Mouse (Mus musculus) urinary bladder, postnatal 36 days (tissue): Measurements from ENCODE around the gene Insl3.
"Not testable (repeated sequence)": the region's sequence is repeated elsewhere in the genome, so short reads cannot be mapped to it uniquely, and the experiment has no call there.

Experiments
- DNase-seq, 2 experiments: peaks; one replicate each; pipeline ENCODE4 v3.0.0; 2022; ENCODE audit warnings: low spot score in 2 of 2, mixed read lengths in 1 of 2

The Insl3 gene

DNA sequence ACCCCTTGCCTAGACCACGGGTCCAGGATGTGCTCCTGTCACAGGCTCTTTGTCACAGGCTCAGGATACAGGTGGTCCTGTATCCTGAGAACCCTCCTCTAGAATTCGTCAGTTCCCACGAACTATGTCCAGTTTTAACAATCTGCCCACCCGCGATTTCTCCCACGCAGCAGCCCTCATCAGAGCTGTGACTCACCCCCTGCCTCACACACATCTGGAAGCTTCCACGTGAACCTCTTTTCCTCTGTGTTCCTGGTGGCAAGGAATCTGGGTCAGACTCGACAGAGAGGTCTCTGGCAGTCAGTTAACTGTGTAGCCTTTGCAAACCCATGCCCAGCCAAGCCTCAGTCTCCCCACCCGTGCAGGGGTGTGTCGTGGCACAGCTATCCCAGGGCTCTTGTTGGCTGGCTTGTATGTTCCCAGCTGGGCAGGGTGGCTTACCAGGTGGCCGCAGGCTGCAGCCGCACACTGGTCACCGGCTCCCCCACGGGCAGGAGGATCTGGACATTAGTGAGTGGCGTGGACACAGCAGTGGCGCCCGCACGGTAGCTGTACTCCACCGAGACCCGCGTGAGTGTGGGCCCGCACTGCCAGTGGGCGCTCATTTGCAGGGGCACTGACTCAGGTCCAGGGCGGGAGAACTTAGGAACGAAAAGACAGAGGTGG lies 20.3 kb downstream of the Insl3 start:
- no peak for DNase-seq

DNA sequence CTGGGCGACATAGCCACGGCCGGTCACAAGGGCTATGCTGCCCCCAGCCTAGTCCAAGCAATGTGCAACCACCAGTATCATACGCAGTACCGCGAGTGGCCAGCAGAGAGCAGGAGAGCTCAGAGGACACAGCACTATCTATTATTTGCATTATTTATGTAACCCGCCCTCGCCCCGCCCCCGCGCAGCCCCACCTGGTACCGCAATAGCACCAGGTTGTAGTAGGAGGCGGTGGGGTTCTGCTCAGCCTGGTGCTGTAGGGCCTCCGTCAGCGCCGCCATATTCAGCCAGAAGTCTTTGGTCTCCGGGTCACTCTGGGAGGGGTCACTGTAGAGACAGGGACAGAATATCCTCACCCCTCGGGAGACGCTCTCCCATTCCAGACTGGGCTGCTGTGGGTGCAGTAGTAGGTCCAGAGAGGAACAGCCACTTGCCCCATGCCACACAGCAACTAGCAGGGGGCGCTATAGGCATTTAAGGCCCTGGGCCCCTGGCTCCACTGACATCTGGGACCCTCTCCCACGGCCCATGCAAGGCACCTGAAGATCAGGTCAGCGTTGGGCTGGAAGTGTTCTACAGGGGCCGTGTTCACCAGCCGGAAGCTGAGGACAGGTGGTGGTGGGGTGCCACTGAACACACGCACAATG lies 20.9 kb downstream of the Insl3 start:
- DNase-seq: peak; percentile 71 to 78

DNA sequence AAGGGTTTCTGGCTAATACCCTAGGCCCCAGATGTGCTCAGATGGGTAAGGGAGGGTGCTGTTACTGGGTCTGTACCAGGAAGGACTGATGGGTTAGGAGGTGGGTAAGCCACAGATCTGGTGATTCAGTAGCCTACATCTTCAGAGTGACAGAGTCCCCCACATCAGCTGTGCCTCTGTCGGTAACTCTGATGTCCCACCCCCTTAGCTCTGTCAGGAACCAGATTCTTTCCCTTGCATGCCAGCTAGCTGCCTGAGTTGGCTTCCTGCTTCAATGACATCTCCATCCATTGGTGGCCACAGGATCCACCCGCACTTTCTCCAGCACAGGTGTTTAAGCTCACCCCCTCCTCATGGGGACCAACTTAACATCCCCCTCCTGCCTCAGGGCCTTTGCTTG lies 22.6 kb downstream of the Insl3 start:
- DNase-seq: no peak

- DNase-seq: no peak
Measured at GRCm38 (mm10) chr8:71715531-71715930, 26.5 kb downstream of the Insl3 start.

- DNase-seq: no peak
Measured at GRCm38 (mm10) chr8:71716561-71717053, 27.6 kb downstream of the Insl3 start.

DNA sequence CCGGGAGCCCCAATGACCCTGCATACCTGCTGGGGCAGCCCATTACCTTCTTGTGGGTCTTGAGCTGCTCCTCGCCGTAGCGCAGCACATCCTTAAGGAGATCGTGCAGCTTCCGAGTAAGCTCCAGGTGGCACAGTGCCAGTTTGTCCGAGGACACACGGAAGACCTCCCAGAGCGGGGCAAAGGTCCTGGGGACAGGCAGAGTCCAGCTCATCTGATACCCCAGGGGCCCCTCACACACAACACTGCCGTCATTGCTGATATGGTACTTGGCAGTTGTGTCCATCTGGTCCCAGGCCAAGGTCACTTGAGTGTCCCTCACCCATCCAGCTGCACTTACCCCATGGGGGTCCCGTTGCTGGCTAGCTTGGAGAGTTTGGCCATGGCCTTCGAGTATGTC lies 28.1 kb downstream of the Insl3 start:
- DNase-seq: no peak

DNA sequence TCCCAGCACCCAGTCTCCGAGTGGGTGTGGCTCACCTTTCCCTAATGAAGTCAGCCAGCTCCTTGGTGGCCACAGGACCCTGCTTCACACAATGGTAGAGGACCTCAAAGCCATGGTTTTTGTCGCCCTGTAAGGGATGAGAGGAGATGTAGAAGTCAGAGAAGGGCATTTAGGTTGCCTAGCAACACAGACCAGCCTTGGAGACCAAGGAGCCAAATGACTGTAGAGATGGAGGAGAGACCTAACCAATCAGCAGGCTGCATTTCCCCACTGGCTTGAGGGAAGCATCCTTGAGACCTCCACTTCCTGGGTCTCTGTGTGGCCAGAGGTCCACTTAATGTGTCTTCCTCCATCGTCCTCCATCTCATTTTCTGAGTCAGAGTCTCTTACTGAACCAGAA lies 29.2 kb downstream of the Insl3 start:
- DNase-seq: no peak

DNA sequence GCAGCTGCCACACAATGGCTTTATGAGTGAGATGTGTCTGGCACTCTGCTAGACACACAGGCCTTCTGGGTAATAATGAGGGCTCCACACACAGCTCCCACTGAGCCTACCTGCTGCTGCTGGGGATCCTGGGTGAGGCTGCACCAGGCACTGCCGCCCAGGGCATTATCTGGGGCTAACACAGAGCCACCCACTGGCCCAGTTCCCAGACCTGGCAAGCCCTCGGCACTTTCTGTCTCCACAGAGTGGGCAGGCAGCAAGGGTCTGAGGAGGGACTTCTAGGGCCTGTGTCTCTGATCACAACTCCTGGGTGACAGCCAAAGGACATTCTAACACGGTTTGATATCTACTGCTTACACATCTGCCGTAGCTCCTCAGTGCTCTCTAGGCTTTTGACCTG lies 30.2 kb downstream of the Insl3 start:
- DNase-seq: no peak

DNA sequence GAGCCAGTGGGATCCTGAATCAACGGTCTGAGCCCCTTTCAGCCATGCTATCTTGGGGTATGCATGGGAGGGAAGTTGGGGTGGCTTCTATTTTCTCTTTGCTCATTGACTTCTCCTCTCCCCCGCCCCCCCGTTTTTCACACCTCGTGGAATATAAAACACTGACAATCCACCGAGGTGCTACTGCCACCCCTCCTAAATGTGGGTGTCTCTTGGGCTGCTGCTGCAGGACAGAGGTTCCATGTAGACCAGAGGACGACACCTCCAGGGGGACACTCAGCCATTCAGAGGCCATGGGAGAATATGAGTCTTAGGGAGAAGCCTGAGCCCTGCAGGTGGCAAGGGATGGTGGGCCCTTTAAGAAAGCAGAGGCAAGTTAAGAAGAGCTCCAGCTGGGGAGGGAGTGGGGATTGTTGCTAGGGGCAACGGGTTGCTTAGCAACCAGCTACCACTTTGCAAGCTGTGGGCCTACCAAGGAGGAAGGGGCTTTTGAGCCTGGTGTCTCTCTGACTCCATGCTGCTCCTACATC lies 31.0 kb downstream of the Insl3 start:
- DNase-seq: no peak

DNA sequence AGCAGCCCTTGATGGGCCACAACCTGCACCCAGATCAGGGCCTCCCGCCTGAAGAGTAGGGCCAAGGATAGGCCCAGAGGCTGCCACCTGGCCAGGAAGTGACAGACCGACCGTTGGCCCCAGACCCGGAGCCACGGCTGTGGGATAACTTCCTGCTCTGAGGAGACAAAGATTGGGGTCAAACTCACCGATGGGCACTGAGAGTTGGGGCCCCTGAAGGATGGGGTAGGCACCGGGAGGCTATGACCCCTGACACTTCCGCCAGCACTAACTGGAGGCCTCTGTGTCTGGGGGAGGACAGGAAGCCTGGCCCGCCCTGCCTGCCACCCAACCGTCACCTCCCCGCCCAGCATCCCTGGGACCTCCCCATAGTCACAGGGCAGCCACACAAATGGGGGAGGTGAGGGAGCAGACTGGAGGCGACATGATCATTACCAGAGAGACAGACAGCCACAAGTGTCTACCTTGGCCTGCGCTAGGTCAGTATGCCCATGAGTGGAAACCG lies 34.1 kb downstream of the Insl3 start:
- DNase-seq: no peak

DNA sequence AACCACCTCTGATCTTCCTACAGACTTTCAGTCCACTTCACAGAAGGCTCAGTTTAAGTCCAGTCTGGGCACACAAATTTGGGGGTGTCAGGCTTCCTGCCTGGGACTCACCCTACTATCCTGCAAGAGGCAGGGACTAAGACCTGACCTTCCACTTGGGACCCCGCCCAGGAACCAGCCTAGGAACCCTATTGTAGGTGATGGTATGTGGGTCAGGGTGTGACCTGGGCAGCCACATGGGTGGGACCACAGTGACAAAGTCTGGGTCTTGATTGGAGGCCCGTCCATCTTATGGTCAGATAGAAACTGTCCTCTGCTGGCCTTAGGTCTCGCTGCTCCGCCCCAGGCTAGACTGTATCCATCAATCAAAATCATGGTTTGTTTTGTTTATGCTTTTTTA lies 35.4 kb downstream of the Insl3 start:
- no peak for DNase-seq

GRCm38 (mm10) chr8:71725122-71725924 lies 36.3 kb downstream of the Insl3 start, which contains the start of gene Fcho1:
Fcho1 (minus strand) TSS chr8:71725716.
- DNase-seq: peak; percentile 58 to 69

GRCm38 (mm10) chr8:71728240-71728785 lies 39.3 kb downstream of the Insl3 start:
- DNase-seq: no peak

DNA sequence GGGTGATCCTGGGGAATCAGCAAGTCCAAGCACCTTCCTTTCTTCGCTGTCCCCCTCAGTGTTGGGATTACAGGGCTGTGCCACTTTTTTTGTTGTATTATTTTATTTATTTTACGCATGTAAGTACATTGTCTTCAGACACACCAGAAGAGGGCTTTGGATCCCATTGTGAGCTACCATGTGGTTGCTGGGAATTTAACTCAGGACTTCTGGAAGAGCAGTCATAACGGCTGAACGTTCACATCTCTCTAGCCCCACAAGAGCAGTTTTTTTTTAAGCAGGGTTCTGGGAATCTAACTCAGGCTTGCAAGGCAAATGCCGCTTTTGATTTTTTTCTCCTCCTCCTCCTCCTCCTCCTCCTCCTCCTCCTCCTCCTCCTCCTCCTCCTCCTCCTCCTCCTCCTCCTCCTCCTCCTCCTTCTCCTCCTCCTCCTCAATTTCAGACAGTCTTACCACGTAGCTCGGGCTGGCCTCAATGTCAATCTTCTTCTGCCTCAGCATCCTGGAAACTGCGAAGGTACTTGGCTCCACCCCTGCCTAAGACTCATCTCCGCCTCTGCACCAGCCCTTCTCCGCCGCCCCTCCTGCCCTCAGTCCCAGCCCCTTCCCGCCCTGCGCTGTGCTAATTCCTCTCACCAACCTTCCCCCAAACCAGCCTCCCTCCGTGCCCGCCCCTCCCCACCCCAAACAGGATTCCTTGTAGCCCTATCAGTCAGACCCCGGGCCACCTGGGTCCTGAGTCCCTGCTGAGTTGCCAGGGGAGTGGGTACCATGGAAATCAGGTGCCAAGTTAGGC lies 40.0 kb downstream of the Insl3 start:
- no peak for DNase-seq

DNA sequence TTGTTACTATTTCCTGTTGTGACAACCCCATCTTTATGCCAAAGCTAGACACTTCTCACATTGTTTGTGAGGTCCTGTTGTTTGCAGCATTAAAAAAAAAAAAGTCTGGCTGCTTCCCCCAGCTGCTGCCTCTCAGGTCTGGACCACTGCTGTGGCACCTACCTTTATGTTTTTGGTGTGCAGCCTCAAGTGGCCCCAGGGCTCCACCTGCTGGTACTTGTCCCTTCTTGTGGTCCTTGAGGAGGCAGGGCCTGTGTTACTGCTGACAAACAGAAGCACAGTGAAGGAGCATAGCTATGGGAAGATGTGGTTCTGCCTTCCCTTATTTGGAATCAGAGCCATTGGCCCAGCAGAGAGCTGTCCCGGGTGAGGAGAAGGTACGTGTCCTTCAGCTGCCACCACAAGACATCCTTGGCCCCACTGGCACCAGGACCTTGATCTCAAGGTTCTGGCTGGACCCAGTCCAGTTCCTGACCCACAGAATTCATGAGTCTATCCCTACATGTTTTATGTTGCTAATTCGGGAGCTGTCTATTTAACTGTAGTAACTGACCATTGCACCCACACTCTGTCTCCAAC lies 42.7 kb downstream of the Insl3 start:
- DNase-seq: peak; percentile 48 to 59

DNA sequence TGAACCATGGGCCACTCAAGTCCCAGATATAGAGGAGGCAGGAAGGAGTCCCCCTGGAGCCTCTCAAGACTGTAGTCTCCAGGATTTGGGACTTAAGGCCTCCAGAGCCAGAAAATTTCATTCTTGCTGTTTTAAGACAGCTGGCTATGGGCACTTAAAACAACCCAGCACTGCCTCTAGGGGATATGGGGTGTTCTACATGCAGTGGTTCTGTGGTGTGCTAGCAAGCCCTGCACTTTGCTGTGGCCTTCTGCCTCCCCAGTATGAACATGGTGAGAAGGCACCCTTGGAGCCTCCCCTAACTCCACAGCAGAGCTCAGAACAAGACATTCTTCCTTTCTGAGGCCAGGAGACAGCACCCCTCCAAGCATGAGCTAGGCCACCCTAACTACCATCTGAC lies 49.3 kb downstream of the Insl3 start:
- DNase-seq: not testable (repeated sequence)
